Mouse (Mus musculus) lung, adult 2 months (tissue): ENCODE data around the gene Plbd2. TPM values are rescaled to one million over a fixed set of nuclear protein-coding genes. Genes with fewer than 3 reads are reported as not detected.

Experiments
- DNase-seq: peaks from one replicate; pipeline ENCODE4 v3.0.0; 2022
- H3K4me1 ChIP-seq: fragments of 200-500 bp; 2 replicates; pipeline ENCODE4 v1.6.1; 2011; ENCODE audit warnings: low read length; ENCODE audit not compliant: control insufficient read depth, insufficient read depth
- H3K4me3 ChIP-seq: fragments of 200-500 bp; replicated peaks from 2 replicates; pipeline ENCODE3; 2011; ENCODE audit warnings: low read depth, mild to moderate bottlenecking, control low read depth, low read length; ENCODE audit errors: extremely low read depth
- CTCF ChIP-seq: fragments of 200-500 bp; IDR thresholded peaks from 2 replicates; pipeline ENCODE4 v1.5.1; 2011; ENCODE audit warnings: mild to moderate bottlenecking, low read length, control low read depth; ENCODE audit not compliant: insufficient read depth
- POLR2A ChIP-seq: fragments of 200-500 bp; IDR thresholded peaks from 2 replicates; pipeline ENCODE4 v1.6.1; 2011; ENCODE audit warnings: low read depth, mild to moderate bottlenecking, control low read depth, low read length, borderline replicate concordance; ENCODE audit errors: extremely low read depth
- WGBS: fragments of 180-500 bp; shearing (Covaris S2); methylation state at CpG from one replicate; pipeline ENCODE4 v1.1.7; 2018; 5-methylcytosine and 5-hydroxymethylcytosine counted together
- polyA plus RNA-seq: library from polyadenylated mRNA; depleted of rRNA; stranded (reverse); fragments of >200 nt; gene quantifications from 2 replicates; pipeline ENCODE4 v1.2.3, GENCODE M21; 2012

Plbd2 gene
- polyA plus RNA-seq, 1 experiment, result 40.0 TPM

GRCm38 (mm10) chr5:120487844-120488243, 15.6 kb downstream of the Plbd2 start:
- 82% methylated on average over 8 of the region's 8 CpGs for whole genome bisulfite sequencing
- Histone ChIP-seq H3K4me1 (0 out of 2 replicates have a peak, but pooled peaks cover 3% of the 10 kb centered on the region), H3K4me3 (no peak overlapping the region)
- TF ChIP-seq CTCF, result no peak
- no peak for TF ChIP-seq POLR2A
- no peak for DNase-seq

DNA sequence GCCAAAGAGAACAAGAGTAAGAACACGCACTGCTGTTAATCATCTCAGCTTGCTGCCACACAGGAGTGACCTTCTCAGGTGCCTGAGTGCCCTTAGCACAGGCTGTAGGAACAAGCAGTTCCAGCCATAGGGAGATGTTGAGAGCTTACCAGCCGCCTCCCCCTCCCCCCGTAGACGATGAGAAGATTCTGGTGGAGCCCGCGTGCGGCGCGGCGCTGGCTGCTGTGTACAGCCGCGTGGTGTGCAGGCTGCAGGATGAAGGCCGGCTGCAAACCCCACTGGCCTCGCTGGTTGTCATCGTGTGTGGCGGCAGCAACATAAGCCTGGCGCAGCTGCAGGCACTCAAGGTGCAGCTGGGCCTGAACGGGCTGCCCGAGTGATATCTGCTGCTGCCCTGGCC, 20.0 kb downstream of the Plbd2 start:
- H3K4me3 ChIP-seq, result no peak overlapping the region
- 80% methylated on average over 19 of the region's 19 CpGs for WGBS
- TF ChIP-seq CTCF, result no peak
- TF ChIP-seq POLR2A, result no peak
- no peak for DNase-seq
- no peaks in the 10 kb centered on the region for H3K4me1 ChIP-seq

GRCm38 (mm10) chr5:120481205-120481604, 22.2 kb downstream of the Plbd2 start:
- no peak for DNase-seq
- no peak overlapping the region for H3K4me3 ChIP-seq
- TF ChIP-seq POLR2A (no peak), CTCF (no peak)
- no peaks in the 10 kb centered on the region for H3K4me1 ChIP-seq
- WGBS, result 61% methylated on average over 9 of the region's 9 CpGs

DNA sequence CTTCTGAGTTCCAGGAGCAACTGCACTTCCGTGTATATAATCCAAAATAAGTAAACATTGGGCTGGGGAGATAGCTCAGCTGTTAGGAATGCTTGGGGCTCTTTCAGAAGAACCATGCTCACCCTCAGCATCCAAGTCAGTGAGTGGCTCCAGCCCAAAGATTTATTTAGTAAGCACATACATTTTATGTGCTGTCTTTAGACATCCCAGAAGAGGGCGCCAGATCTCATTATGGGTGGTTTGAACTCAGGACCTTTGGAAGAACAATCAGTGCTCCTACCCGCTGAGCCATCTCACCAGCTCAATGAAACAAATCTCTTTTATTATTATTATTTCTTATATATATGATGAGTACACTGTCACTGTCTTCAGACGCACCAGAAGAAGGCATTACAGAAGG, 23.9 kb downstream of the Plbd2 start:
- WGBS, result 56% methylated on average over 4 of the region's 4 CpGs
- no peak for TF ChIP-seq POLR2A
- no peak for TF ChIP-seq CTCF
- Histone ChIP-seq H3K4me1 (no peaks in the 10 kb centered on the region), H3K4me3 (no peak overlapping the region)
- DNase-seq, result no peak

- H3K4me3 ChIP-seq, result no peak overlapping the region
- no peak for DNase-seq
- TF ChIP-seq CTCF, result no peak
- no peak for TF ChIP-seq POLR2A
- H3K4me1 ChIP-seq, result no peaks in the 10 kb centered on the region
- 86% methylated on average over 5 of the region's 5 CpGs for WGBS
Observed at GRCm38 (mm10) chr5:120477993-120478392, 25.4 kb downstream of the Plbd2 start.

GRCm38 (mm10) chr5:120476296-120476695, 27.1 kb downstream of the Plbd2 start, which contains the start of gene Sds:
TSS of gene Sds (plus strand) at chr5:120476526.
- no peaks in the 10 kb centered on the region for H3K4me1 ChIP-seq
- TF ChIP-seq CTCF (no peak), POLR2A (no peak)
- DNase-seq, result no peak
- no peak within 1 kb of the TSS for H3K4me3 ChIP-seq
- WGBS, result 16% methylated on average over 13 of the region's 13 CpGs

DNA sequence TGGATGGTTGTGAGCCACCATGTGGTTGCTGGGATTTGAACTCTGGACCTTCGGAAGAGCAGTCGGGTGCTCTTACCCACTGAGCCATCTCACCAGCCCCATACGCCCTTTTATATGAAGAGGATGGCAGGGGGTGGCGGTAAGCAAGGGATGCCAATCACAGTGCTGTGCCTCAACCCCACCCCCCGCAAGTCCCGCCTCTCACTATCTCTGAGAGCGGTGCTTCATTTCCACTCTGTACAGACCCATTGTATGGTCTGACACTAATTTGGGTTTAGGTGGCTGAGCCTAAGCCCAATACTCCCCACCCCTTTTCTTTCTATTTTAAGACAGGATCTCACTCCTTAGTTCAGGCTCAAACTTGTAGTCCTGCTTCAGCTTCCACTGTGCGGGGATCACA, 27.6 kb downstream of the Plbd2 start:
- Histone ChIP-seq H3K4me1 (no peaks in the 10 kb centered on the region), H3K4me3 (no peak overlapping the region)
- DNase-seq, result no peak
- 55% methylated on average over 8 of the region's 8 CpGs for WGBS
- TF ChIP-seq POLR2A, result no peak
- no peak for TF ChIP-seq CTCF

DNA sequence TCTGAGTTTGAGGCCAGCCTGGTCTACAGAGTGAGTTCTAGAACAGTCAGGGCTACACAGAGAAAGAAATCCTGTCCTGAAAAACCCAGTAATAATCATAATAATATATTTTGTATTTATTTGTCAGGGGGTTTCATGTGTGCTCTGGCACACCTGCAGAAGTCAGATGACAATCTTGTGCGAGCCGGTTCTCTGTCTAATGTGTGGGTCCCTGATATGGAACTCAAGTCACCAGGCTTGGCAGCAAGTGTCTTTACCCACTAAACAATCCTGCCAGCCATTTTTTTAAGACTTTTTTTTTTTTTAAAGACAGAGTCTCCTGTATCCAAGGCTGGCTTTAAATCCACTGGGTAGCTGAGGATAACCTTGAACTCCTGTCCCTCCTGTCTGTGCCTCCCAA, 30.1 kb downstream of the Plbd2 start:
- no peak for DNase-seq
- Histone ChIP-seq H3K4me1 (no peaks in the 10 kb centered on the region), H3K4me3 (no peak overlapping the region)
- 90% methylated on average over 2 of the region's 2 CpGs for WGBS
- TF ChIP-seq CTCF (no peak), POLR2A (no peak)

DNA sequence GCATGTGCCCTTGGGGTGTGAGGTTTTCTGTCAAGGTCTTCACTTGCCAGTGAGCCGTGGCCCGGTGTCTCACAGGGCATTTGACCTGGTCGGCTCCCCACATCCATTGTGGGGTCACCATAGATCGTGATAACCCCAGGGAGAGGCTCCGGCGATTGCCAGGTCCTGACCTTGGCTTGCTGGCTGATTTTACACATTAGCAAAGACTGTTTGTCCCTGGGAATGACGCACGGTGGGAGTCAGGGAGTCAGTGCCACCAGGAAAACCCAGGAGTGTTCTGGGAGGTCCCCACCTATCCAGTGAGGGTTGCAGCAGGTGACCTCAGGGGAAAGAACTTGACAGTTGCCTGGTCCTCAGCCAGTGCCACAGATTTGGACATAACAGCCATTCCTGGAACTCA, 30.7 kb downstream of the Plbd2 start, which contains the start of gene Sdsl:
Sdsl (minus strand) TSS at position 41 of the 400 bp plus-strand sequence.
- no peak for DNase-seq
- Histone ChIP-seq H3K4me1 (no peaks in the 10 kb centered on the region), H3K4me3 (no peak within 1 kb of the TSS)
- WGBS, result 55% methylated on average over 8 of the region's 8 CpGs
- TF ChIP-seq CTCF (no peak), POLR2A (no peak)

DNA sequence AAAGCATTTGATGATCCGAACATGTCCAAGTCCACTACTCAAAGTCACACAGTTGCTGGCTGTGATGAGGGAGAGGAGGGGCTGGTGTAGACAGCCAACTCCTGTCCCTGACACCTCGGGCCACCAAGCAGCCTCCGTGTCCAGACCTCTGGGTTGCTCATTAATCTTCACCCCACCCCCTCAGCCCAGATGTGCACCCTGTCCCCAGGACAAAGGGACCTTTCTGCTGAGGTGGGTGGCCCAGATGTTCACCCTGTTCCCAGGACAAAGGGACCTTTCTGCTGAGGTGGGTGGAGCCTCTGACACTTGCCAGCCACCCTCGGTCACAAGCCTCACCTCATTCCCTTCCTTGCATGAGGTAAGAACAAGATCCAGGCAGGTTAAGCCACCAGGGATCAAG, 31.9 kb downstream of the Plbd2 start:
- no peak for DNase-seq
- H3K4me3 ChIP-seq, result no peak overlapping the region
- no peaks in the 10 kb centered on the region for H3K4me1 ChIP-seq
- TF ChIP-seq POLR2A, result no peak
- TF ChIP-seq CTCF, result no peak
- WGBS, result 40% methylated on average over 4 of the region's 4 CpGs
